Mouse (Mus musculus) kidney, embryonic 14.5 days (tissue): ENCODE measurements around the gene Ribc2. TPM values are rescaled to one million over a fixed set of nuclear protein-coding genes. Genes with fewer than 3 reads are reported as not detected.
A peak's percentile ranks its signal among the peaks of the same experiment; 100 is the strongest.

ENCODE experiments used
- ATAC-seq: fragments of 200-750 bp; cut with Nextera tagmentation; 2 replicates; pipeline ENCODE4 v1.8.0; 2017; ENCODE audit warnings: moderate number of reproducible peaks, mild to moderate bottlenecking, moderate TSS enrichment, moderate library complexity; ENCODE audit not compliant: low FRiP score, low TSS enrichment
- H3K27ac ChIP-seq: fragments of 300-500 bp; sonication (generic); 2 replicates; pipeline ENCODE4 v1.5.1; 2014; ENCODE audit warnings: low read depth, mild to moderate bottlenecking, low read length, moderate library complexity, mixed read lengths
- H3K27me3 ChIP-seq: fragments of 300-500 bp; sonication (generic); 2 replicates; pipeline ENCODE4 v1.6.1; 2014; ENCODE audit warnings: mild to moderate bottlenecking, low read length; ENCODE audit not compliant: control insufficient read depth, insufficient read depth
- H3K36me3 ChIP-seq: fragments of 300-500 bp; sonication (generic); 2 replicates; pipeline ENCODE4 v1.6.1; 2014; ENCODE audit warnings: low read length, mixed read lengths; ENCODE audit not compliant: control insufficient read depth, insufficient read depth
- H3K4me1 ChIP-seq: fragments of 300-500 bp; sonication (generic); 2 replicates; pipeline ENCODE4 v1.6.1; 2014; ENCODE audit warnings: low read length, mixed read lengths; ENCODE audit not compliant: control insufficient read depth, insufficient read depth
- H3K4me2 ChIP-seq: fragments of 300-500 bp; sonication (generic); replicated peaks from 2 replicates; pipeline ENCODE4 v1.6.1; 2014; ENCODE audit warnings: low read depth, mild to moderate bottlenecking, low read length
- H3K4me3 ChIP-seq: fragments of 300-500 bp; sonication (generic); 2 replicates; pipeline ENCODE4 v1.5.1; 2014; ENCODE audit warnings: mild to moderate bottlenecking, low read length
- H3K9ac ChIP-seq: fragments of 300-500 bp; sonication (generic); 2 replicates; pipeline ENCODE4 v1.6.1; 2014; ENCODE audit warnings: low read depth, mild to moderate bottlenecking, low read length, moderate library complexity
- H3K9me3 ChIP-seq: fragments of 300-500 bp; sonication (generic); 2 replicates; pipeline ENCODE4 v1.6.1; 2016; ENCODE audit warnings: low read length; ENCODE audit not compliant: control insufficient read depth
- WGBS: fragments of 180-500 bp; shearing (Covaris S2); extraction: QIAGEN DNeasy Blood & Tissue Kit; methylation state at CpG from one replicate; pipeline ENCODE4 v1.1.7; 2014; 5-methylcytosine and 5-hydroxymethylcytosine counted together
- polyA plus RNA-seq: library from polyadenylated mRNA; unstranded; fragments of >200 nt; fragmentation: Nextera tagmentation; extraction: Ambion mirVana; gene quantifications from 2 replicates; pipeline ENCODE4 v1.2.1, GENCODE M21; 2014

Ribc2 gene
- polyA plus RNA-seq = 0.19 and 0.69 TPM in 2 replicates

DNA sequence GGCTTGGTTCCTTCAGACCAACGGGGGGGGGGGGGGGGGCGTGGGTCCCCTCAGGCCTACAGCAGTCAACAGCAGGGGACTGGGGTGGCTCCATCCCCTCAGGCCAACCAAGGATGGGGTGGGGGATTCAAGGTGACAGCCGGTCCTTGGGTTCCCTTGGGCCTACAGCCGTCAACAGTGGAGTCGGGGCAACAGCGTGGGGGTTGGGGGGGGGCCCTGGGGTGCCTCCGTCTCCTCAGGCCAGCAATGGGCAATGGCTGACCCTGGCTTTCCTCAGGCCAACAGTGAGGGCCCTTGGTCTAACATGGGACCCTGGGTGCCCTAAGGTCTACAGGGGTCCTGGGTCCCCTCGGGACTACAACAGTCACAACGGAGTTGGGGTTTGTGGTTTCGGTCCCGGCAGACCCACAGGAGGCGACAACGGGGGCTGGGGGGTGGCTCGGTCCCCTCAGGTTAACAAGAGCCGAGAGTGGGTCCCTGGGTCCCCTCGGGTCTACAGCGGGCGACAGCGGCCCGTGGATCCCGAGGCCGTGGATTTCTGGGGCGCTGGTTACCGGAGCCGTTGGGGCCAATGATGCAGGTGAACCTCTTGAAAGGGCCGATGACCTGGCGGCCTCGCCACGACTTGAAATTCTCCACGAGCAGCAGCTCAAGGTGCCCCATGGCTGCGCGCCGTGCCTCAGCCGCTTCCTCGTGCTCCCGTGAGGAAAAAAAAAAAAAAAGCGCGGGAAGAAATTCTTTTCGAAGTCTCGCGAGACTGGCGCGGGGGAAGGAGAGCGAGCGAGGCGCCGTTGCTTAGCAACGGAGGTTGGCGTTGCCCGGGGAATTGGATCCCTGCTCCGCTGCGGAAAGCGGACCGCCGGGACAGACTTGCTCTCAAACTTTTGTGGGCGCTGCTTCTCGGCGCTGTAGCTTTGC lies at the start of gene Ribc2, which contains the start of gene Smc1b:
TSS of gene Ribc2 (plus strand) at position 804 of the 918 bp plus-strand sequence.
TSS of gene Smc1b (minus strand) at position 690 of the 918 bp plus-strand sequence.
- Histone ChIP-seq H3K27me3 (no peaks in the 10 kb centered on the region), H3K9me3 (0 out of 2 replicates have a peak, but pooled peaks cover 3% of the 10 kb centered on the region), H3K4me2 (peak within 1 kb of the TSS; percentile 46), H3K27ac (no peak within 1 kb of the TSS), H3K9ac (no peak within 1 kb of the TSS), H3K4me3 (peak within 1 kb of the TSS; percentile 32), H3K36me3 (no peaks in the 10 kb centered on the region), H3K4me1 (peaks cover 8% of the 10 kb centered on the region; the same call in 1 of the 2 replicates)
- peak; percentile 58 for ATAC-seq
- 35% methylated on average over 55 of the region's 58 CpGs for WGBS

- 74% methylated on average over 1 of the region's 1 CpGs for WGBS
- H3K36me3 ChIP-seq = no peaks in the 10 kb centered on the region
- H3K9ac ChIP-seq = no peak overlapping the region
- no peak for ATAC-seq
- H3K9me3 ChIP-seq = no peaks in the 10 kb centered on the region
- no peak overlapping the region for H3K4me2 ChIP-seq
- H3K27me3 ChIP-seq = no peaks in the 10 kb centered on the region
- no peaks in the 10 kb centered on the region for H3K4me1 ChIP-seq
- no peak overlapping the region for H3K27ac ChIP-seq
- H3K4me3 ChIP-seq = no peak overlapping the region
Observed at GRCm38 (mm10) chr15:85085641-85086040, 46.2 kb upstream of the Ribc2 start.

GRCm38 (mm10) chr15:85132193-85132520 lies 279 bp downstream of the Ribc2 start:
- H3K4me2 ChIP-seq = peak overlapping the region; percentile 46
- H3K9ac ChIP-seq = no peak overlapping the region
- H3K4me3 ChIP-seq = peak overlapping the region; percentile 32
- peaks cover 8% of the 10 kb centered on the region; the same call in 1 of the 2 replicates for H3K4me1 ChIP-seq
- H3K27me3 ChIP-seq = no peaks in the 10 kb centered on the region
- 14% methylated on average over 10 of the region's 10 CpGs for WGBS
- ATAC-seq = 0 out of 2 replicates have a peak, but pooled peaks have one; percentile 51
- H3K9me3 ChIP-seq = 0 out of 2 replicates have a peak, but pooled peaks cover 3% of the 10 kb centered on the region
- H3K27ac ChIP-seq = no peak overlapping the region
- no peaks in the 10 kb centered on the region for H3K36me3 ChIP-seq

GRCm38 (mm10) chr15:85135143-85135542 lies 3.3 kb downstream of the Ribc2 start:
- 41% methylated on average over 9 of the region's 9 CpGs for WGBS
- Histone ChIP-seq H3K27me3 (no peaks in the 10 kb centered on the region), H3K4me2 (no peak overlapping the region), H3K36me3 (no peaks in the 10 kb centered on the region), H3K4me3 (no peak overlapping the region), H3K9ac (no peak overlapping the region), H3K27ac (no peak overlapping the region), H3K4me1 (peaks cover 8% of the 10 kb centered on the region; the same call in 1 of the 2 replicates), H3K9me3 (0 out of 2 replicates have a peak, but pooled peaks cover 3% of the 10 kb centered on the region)
- no peak for ATAC-seq

DNA sequence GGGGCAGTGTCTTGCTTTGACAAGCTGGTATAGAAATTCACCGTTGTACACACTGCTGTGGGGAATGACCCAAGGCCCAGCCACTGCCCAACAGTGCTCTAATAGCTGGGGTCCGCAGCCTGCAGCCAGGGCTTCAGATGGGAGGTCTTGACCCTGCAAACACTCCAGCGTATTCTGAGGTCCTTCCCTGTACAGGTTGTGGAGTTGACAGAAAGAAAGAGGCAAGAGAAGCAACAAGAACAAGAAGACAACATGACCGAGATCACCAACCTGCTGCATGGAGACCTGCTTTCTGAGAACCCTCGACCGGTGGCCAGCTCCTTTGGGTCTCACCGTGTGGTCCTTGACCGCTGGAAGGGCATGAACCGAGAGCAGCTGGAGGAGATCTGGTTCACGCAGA lies 9.4 kb downstream of the Ribc2 start:
- ATAC-seq = no peak

DNA sequence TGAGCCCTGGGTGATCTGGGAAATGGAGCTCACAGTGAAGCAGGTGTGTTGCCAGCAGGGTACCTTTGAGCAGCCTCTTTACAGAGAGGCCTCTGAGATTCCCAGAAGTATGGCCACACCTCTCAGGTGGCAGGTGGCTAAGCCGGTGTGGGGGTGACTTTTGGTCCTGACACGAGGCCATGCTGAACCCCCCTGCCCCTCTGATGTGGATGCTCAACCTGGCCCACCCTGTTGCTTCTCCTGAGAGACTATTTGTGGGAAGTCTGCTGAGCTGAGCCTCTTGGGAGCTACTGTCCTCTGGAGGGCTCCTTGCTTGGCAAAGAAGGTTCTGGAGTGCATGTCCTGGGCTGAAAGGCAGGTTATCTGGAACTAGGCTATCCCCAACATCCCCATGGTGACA lies 10.6 kb downstream of the Ribc2 start:
- Histone ChIP-seq H3K36me3 (no peaks in the 10 kb centered on the region), H3K4me2 (no peak overlapping the region), H3K27me3 (no peaks in the 10 kb centered on the region), H3K9me3 (no peaks in the 10 kb centered on the region), H3K4me1 (no peaks in the 10 kb centered on the region), H3K4me3 (no peak overlapping the region), H3K27ac (no peak overlapping the region), H3K9ac (no peak overlapping the region)
- ATAC-seq = no peak
- 67% methylated on average over 2 of the region's 2 CpGs for WGBS

More for the DNA sequence above, 9.4 kb downstream of the Ribc2 start:
- Histone ChIP-seq H3K27me3 (no peaks in the 10 kb centered on the region), H3K9ac (no peak overlapping the region), H3K9me3 (no peaks in the 10 kb centered on the region), H3K36me3 (no peaks in the 10 kb centered on the region), H3K4me3 (no peak overlapping the region), H3K4me1 (no peaks in the 10 kb centered on the region), H3K4me2 (no peak overlapping the region), H3K27ac (no peak overlapping the region)
- 77% methylated on average over 10 of the region's 10 CpGs for WGBS

- Histone ChIP-seq H3K9ac (no peak overlapping the region), H3K36me3 (no peaks in the 10 kb centered on the region), H3K4me1 (no peaks in the 10 kb centered on the region), H3K4me2 (no peak overlapping the region), H3K27ac (no peak overlapping the region), H3K9me3 (no peaks in the 10 kb centered on the region), H3K4me3 (no peak overlapping the region), H3K27me3 (no peaks in the 10 kb centered on the region)
- WGBS = 91% methylated on average over 11 of the region's 11 CpGs
- ATAC-seq = no peak
Observed at GRCm38 (mm10) chr15:85143161-85143560, 11.3 kb downstream of the Ribc2 start.

DNA sequence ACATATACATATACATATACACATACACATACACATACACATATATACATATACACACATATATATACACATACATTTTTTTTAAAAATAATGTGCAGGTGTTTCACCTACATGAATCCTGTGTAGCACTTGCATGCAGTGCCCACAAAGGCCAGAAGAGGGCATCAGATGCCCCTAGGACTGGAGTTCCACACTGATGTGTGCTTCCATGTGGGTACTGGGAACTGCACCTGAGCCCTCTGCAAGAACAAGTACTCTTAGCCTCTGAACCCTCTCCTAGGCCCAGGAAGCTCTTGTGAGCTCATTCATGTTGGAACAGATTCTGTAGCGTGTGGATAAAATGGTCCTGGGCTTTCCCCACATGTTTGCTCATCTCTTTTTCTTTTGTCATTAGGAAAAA lies 11.9 kb downstream of the Ribc2 start:
- Histone ChIP-seq H3K4me2 (no peak overlapping the region), H3K4me3 (no peak overlapping the region), H3K27me3 (no peaks in the 10 kb centered on the region), H3K27ac (no peak overlapping the region), H3K36me3 (no peaks in the 10 kb centered on the region), H3K9me3 (no peaks in the 10 kb centered on the region), H3K9ac (no peak overlapping the region), H3K4me1 (no peaks in the 10 kb centered on the region)
- 100% methylated on average over 1 of the region's 1 CpGs for WGBS
- no peak for ATAC-seq

- ATAC-seq = no peak
- no peak overlapping the region for H3K4me2 ChIP-seq
- WGBS = 90% methylated on average over 5 of the region's 5 CpGs
Observed at GRCm38 (mm10) chr15:85144249-85144648, 12.4 kb downstream of the Ribc2 start.

More at GRCm38 (mm10) chr15:85144249-85144648, 12.4 kb downstream of the Ribc2 start:
- H3K27me3 ChIP-seq = no peaks in the 10 kb centered on the region
- H3K9ac ChIP-seq = no peak overlapping the region
- no peak overlapping the region for H3K4me3 ChIP-seq
- no peaks in the 10 kb centered on the region for H3K36me3 ChIP-seq
- no peak overlapping the region for H3K27ac ChIP-seq
- no peaks in the 10 kb centered on the region for H3K9me3 ChIP-seq
- H3K4me1 ChIP-seq = no peaks in the 10 kb centered on the region
